Mouse (Mus musculus): Measurements from ENCODE around the gene Mgrn1.

GRCm38 (mm10) chr16:4904878-4905277, 18.8 kb downstream of the Mgrn1 start:
- no peak for TF ChIP-seq CTCF (IDR thresholded peaks at IDR 0.05)
- TF ChIP-seq EP300 (IDR thresholded peaks at IDR 0.05) = no peak
